Mouse (Mus musculus): ENCODE data around the gene Cisd1.

- no peak for TF ChIP-seq POLR2A (IDR thresholded peaks at IDR 0.05; ENCODE audit: low read depth, low read length)
- no peak for TF ChIP-seq CTCF (IDR thresholded peaks at IDR 0.05; ENCODE audit: borderline replicate concordance, insufficient read depth, low read length)
Observed at GRCm38 (mm10) chr10:71349290-71349689, 4.5 kb upstream of the Cisd1 start.
